Mouse (Mus musculus): ENCODE data around the gene Fggy.

DNA sequence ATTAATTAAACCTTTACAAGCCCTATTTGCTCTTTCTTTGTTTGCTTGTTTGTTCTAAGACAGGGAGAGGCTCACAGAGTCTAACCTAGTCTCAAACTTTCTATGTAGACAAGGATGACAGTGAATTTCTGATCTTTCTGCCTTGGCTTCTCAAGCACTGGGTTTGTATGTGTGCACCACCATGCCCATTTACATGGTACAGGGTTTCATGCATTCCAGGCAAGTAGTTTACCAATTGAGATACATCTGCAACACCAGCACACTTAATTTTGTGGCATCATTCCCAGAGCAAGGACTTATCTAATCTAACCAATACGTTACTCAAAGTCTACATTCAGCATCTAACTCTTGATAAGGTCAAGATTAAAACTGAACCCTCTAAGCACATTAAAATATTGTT, 38.9 kb upstream of the Fggy start:
- TF ChIP-seq NRF1 (IDR thresholded peaks at IDR 0.05; ENCODE audit: insufficient read depth, low read depth, low read length, poor library complexity, severe bottlenecking) (no peak), TAL1 (IDR thresholded peaks at IDR 0.05; ENCODE audit: low read length) (no peak), EP300 (IDR thresholded peaks at IDR 0.05; ENCODE audit: low read depth in 1 of 2, low read length in 2 of 2) (no peak), E2F4 (IDR thresholded peaks at IDR 0.05; ENCODE audit: borderline replicate concordance, low read depth, low read length) (no peak), POLR2A (IDR thresholded peaks at IDR 0.05; ENCODE audit: control insufficient read depth in 1 of 2, insufficient read depth in 1 of 2, low read depth in 1 of 2, low read length in 2 of 2, poor library complexity in 1 of 2) (no peak), CTCF (IDR thresholded peaks at IDR 0.05 in 2 of 3, conservative IDR thresholded peaks at IDR 0.05 in 1 of 3; ENCODE audit: control insufficient read depth in 1 of 3, insufficient read depth in 1 of 3, low read depth in 2 of 3, low read length in 3 of 3, poor library complexity in 1 of 3, severe bottlenecking in 1 of 3) (no peak), MYC (IDR thresholded peaks at IDR 0.05; ENCODE audit: low read depth, low read length) (no peak), MAZ (IDR thresholded peaks at IDR 0.05; ENCODE audit: low read depth, low read length) (no peak), TBP (IDR thresholded peaks at IDR 0.05; ENCODE audit: low read depth, low read length) (no peak), UBTF (IDR thresholded peaks at IDR 0.05; ENCODE audit: borderline replicate concordance, insufficient read depth, low read depth, low read length) (no peak), ZC3H11A (IDR thresholded peaks at IDR 0.05; ENCODE audit: low read depth, low read length) (no peak), MEF2A (IDR thresholded peaks at IDR 0.05; ENCODE audit: extremely low read depth, insufficient replicate concordance, low read depth, low read length, poor library complexity, severe bottlenecking) (no peak), CHD1 (IDR thresholded peaks at IDR 0.05; ENCODE audit: low read depth, low read length) (no peak)
